Mouse (Mus musculus): ENCODE data around the gene Mtx2.
A peak's percentile ranks its signal among the peaks of the same experiment; 100 is the strongest.

The Mtx2 gene

DNA sequence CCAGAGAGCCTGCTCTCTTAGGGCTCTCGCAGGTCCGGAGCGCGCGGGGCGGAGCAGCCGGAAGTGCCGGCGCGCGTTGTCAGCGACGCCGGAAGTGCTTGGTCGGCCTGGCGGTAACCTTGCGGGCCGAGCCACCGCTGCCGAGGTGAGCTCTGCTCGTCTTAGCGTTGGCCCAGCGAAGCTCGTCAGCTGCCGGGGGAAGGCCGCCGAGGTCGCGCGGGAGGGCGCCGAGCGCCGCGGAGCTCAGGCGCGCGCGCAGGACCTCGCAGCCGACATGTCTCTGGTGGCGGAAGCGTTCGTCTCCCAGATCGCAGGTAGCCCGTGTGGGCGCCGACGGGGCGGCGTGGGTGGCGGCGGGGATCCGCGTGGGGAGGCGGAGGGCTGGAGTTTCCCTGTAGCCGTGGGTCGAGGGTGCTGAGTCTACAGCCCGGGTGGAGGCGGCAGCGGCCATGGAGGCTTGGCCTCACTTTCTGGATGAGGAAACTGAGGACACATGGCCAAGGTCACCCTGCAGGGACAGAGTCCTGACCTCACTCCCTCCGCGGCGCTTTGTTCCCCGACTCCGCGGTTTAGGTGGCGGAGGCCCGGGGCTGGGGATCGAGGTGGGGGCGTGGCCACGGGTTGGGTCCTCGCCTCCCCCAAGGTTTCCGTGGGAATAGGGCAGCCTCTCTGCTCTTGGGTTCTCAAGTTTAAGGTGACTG is at the start of gene Mtx2:
Mtx2 (plus strand) TSS at position 74 of the 701 bp plus-strand sequence.
- peak; percentile 53 to 58 for DNase-seq (ENCODE audit: low spot score in 2 of 2)

GRCm38 (mm10) chr2:74777536-74778275 is 47.9 kb upstream of the Mtx2 start:
- DNase-seq (ENCODE audit: low spot score in 2 of 2), result no peak

DNA sequence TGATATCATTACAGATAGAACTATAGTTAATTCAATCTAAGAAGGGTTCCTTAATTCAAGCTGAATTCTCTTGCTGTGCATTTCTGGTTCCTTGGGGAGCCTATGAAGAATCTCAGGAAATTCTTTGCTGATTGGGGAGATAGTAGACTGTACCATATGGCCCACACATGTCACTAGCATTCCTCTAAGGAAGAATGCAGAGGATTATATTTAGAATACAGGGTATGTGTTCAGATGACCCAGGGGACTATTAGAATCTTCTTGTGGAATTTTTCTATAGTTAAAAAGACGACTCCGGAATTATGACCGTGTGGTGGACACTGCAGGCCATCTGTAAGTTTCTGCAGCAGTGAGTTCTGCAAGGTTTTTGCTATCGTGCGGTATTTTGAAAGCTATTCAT is 44.2 kb upstream of the Mtx2 start:
- DNase-seq (ENCODE audit: low spot score in 2 of 2), result no peak

DNA sequence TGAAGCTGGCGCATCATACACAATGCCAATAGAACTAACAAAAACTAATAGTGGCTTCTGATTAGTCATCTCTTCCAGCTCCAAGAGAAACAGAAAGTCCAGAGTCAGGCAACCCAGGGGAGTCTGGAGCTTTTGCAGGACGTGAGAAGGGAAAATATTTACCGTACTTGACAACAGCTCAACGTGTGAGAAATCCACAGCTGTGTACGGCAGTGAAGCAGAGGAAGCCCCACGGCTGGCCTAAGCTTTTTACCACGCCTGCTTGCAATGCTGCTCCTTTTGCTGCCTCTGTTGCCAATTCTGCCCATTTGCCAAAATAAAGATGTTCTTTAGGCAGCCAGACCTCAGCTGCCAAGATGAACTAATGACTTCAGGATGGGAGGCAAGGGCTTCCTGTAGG is 30.1 kb upstream of the Mtx2 start:
- DNase-seq (ENCODE audit: low spot score in 2 of 2), result no peak

- no peak for DNase-seq (ENCODE audit: low spot score in 2 of 2)
These were observed 17.2 kb upstream of the Mtx2 start for GRCm38 (mm10) chr2:74808431-74808830.

DNA sequence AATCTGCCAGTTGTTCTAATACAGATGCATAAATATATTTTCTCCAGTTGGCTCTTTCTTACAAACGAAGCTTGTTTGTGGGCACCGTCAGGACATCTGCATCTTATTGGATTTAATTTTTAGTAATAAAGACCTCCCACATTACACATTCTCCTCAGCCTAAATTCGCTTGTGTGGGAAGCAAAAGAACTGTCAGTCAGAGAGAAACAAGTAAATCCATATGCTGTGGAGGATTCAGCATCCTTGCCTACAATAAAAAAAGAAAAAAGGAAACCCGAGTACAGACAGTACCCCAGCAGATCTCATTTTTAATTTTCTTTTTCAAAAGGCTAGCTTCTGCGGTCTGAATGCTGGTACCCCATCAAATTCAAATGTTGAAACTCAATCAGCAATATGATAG is 2.9 kb upstream of the Mtx2 start:
- DNase-seq (ENCODE audit: low spot score in 2 of 2), result no peak

DNA sequence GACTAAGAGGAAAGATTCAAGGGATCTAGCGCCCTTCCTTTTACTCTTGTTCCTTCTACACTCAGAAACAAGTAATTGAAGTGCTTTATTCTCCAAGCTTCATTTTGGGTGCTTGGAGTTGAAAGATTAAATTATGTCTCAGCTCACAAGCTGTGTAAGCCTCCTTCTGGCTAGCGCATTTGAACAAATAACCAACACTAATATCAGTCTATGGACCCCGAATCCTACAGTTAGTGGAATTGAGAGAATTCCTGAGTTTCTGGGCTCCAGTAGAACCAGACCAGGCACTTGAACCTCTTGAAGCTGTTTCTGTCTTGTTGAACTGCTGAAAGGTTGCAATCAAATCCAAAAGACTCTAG is 253 bp upstream of the Mtx2 start:
- DNase-seq (ENCODE audit: low spot score in 2 of 2), result no peak

DNA sequence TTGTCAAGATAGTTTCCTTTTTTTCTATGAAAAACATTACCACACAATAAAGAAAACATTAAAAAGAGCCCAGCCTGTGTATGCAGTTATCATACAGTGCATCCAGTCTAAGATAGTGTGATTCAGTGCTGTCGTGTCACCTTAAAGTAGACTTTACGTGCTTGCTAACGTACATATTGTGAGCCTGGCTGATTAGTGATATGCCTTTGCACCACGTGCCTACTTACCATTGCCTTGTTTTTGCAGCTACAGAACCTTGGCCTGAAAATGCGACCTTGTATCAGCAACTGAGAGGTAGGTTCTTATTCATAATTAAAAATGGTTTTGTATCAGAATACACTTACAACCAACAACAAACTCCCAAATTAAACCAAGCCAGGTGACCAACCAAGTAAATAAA is 21.4 kb downstream of the Mtx2 start:
- no peak for DNase-seq (ENCODE audit: low spot score in 2 of 2)

DNA sequence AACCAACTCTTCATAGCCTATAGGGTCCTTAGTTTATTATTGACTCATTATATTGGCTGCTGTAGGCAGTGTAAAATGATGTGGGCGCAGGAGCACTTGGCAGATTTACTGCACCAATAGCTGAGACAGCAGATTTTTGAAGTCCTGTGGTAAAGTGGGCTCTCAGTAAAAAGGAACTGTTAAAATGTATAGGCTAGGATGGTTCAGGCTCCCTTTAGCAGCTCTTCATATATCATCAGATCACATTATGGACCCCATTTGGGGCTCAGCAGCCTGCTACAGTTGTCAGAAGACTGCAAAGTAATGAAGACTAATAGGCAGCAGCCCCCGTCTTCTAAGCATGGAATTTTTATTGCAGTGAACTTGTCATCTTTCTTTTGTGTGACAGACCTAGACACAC is 21.9 kb downstream of the Mtx2 start:
- no peak for DNase-seq (ENCODE audit: low spot score in 2 of 2)

DNA sequence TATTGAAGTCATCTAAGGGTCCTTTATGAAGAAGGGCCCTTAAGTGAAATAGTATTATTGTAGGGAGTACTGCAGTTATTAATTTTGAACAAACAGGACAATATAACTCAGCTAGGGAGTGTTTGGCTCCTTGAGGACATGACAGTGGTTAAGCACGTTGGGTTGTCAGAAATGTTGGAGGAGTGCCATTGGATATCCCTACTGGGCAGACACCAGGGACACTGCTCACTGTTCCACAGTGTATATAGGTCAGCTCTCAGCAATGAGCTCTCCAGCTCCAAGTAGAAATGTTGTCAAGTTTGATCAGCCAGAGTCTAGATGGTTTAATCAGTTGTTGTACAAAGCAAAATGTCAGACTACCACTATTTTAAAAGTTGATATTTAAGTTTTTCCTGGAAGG is 24.4 kb downstream of the Mtx2 start:
- no peak for DNase-seq (ENCODE audit: low spot score in 2 of 2)

GRCm38 (mm10) chr2:74862070-74862476 is 36.5 kb downstream of the Mtx2 start:
- no peak for DNase-seq (ENCODE audit: low spot score in 2 of 2)

- DNase-seq (ENCODE audit: low spot score in 2 of 2), result no peak
These were observed 39.8 kb downstream of the Mtx2 start for GRCm38 (mm10) chr2:74865414-74865813.

DNA sequence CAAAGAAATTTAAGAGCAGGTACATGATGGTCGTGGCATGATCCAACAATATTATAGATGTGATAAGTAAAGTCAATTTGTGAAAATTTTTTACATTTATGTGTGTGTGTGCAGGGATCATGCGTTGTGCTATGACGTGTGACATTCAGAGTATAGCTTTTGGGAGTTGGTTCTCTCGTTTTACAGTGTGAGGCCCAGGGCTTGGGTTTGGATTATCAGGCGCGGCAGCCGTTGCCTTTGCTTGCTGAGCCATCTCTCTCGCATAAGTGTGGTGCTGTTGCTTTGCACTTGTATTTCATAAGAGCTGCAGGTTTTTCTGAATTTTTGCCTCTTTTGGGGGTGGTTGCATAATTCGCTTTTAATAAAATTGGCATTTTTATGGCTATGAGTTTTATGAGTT is 48.4 kb downstream of the Mtx2 start:
- no peak for DNase-seq (ENCODE audit: low spot score in 2 of 2)

- DNase-seq (ENCODE audit: low spot score in 2 of 2), result no peak
These were observed 58.8 kb downstream of the Mtx2 start for GRCm38 (mm10) chr2:74884357-74884756.

GRCm38 (mm10) chr2:74891868-74892267 is 66.3 kb downstream of the Mtx2 start:
- DNase-seq (ENCODE audit: low spot score in 2 of 2), result no peak

- DNase-seq (ENCODE audit: low spot score in 2 of 2), result no peak
These were observed 67.4 kb downstream of the Mtx2 start for GRCm38 (mm10) chr2:74892881-74893615.

- no peak for DNase-seq (ENCODE audit: low spot score in 2 of 2)
These were observed 68.5 kb downstream of the Mtx2 start for GRCm38 (mm10) chr2:74894061-74894460.

GRCm38 (mm10) chr2:74899973-74900372 is 74.4 kb downstream of the Mtx2 start:
- DNase-seq (ENCODE audit: low spot score in 2 of 2), result no peak

GRCm38 (mm10) chr2:74901764-74902295 is 76.2 kb downstream of the Mtx2 start:
- DNase-seq (ENCODE audit: low spot score in 2 of 2), result no peak

DNA sequence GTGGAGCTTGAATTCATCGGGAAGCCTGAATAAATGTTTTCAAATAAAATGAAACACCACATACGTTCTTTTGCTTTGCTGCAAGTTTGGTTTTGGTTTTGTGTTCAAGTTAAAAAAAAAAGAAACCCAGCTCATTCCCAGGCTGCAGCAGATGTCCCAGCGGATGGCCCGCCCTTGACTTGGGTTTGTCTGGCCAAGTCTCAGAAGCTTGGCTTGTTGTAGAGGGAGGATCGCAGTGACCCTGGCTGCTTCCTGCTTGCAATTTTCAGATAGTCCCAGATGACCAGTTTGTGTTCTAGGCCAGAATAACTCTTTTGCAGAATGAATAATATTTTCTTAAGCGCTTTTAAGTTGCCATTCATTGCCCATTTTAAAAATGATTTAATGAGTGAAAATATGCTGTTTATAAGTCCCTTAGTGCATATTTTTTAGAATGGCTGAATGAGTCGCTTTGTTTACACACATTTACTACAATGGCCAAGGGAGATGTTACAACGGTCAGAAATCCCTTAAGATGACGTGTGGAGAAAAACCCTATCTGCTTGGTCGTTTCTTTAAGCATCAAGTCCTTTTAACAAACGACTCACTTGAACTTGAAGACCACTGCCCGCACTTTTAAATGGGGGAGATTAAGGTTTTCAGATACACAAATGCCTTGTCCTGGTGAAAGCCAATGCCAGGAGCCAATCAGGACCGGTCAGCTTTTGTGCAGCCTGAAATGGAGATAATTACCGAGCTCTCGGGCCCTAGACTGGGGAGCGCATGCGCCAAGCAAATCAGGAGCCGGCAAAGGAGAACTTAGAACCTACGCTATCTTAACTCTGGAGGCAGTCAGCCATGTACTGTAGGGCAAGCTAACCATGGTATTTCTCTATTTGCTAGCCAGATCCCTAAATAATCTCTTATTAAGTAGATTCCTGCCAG is 82.0 kb downstream of the Mtx2 start:
- no peak for DNase-seq (ENCODE audit: low spot score in 2 of 2)

DNA sequence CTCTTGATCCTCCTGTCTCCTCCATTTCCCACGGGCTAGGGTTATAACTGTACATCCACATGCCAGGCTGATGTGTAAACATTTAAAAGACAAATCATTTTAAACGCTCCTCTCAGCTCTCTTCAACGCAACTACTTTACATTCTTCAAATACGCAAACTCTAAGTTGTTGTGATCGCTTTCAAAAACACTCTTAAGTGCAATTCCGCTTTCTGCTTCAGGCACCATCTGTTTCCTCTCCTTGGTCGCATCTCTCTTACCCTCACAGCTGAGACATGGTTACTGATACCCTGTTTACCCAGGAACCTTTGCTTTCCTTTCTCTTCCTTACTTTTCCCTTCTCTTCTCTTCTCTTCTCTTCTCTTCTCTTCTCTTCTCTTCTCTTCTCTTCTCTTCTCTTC is 86.4 kb downstream of the Mtx2 start:
- DNase-seq (ENCODE audit: low spot score in 2 of 2), result no peak

Data from natural killer cell, adult 2 months (primary cell).